Mouse (Mus musculus): ENCODE measurements around the gene Chdh. TPM values are rescaled to one million over a fixed set of nuclear protein-coding genes. Genes with fewer than 3 reads are reported as not detected.

Chdh gene
- 2.0 TPM for polyA plus RNA-seq (2017; shearing (Covaris generic))

DNA sequence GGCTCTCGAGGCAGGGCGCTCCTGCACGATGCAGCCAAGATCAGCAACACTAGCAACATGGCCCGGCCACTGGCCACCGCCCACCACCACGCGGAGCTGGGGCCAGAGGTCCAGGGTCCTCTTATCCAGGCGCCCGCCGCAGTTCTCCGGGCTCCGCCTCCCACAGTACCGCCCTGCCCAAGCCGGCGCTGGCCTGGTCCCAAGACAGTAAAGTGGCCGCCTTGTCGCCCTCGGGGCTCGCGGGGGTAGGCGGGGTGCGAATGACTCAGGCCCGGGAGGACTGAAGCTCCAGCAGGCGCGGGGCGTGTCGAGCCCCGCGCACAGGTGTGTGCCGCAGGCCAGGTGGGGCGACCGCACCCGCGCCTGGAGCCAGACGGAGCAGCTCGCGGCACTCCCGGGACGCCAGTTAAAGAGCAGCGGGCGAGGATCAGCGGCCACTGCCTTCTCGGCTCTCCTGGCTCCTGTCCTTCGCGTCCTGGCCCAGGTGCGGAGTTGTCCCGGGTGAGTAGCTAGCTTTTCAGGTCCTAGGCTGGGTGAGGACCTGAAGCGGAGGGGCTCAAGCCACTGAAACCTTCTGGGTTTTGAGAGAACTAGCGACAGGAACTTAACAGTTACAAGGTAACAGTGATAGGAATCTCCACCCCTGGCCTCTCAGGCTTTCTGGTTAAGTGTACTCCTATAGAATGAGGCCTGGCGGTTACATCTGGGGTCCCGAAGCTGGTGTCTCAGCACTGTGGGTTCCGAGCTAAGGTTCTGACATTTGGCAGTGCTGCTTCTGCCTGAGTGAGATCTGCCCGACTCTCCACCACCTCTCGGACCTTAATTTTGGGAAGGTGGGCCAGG is at the start of gene Chdh, which contains the start of gene Il17rb:
Gene Chdh, plus strand, starts transcription at position 291 of the 843 bp plus-strand sequence.
Gene Il17rb, minus strand, starts transcription at position 164 of the 843 bp plus-strand sequence.

DNA sequence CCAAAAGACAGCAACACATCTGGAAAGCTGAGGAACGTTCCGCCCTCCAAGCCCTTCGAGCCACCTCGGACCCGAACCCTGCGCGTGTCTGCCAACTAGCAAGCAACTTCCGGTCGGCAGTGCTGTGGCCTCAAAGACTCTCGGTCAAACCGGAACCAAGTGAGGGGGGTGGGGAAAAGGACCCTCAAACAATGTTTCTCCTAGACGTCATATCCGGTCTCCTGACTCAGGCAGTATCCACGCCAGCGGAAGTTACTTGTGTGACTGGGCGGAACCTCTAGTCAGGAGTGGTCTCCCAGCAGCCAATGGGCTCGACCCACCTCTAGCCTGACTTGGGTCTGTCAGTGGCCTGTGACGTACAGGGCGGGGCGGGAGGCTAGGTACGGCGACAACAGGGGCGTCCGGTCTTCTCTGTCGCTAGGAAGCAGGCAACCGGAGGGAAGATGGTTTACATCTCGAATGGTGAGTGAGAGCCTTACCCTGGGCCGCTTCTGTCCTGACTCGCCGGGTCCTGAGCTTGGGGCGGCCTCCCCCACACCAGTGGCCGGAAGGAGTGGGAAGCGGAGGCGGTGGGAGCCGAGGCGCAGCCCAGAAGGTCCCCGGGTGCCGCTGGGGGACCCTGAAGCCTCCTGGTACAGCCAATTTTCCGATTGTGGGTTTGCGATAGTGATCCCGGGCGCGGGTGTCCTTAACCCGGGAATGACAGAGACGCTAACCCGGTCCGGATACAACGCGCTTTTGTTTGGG is 40.6 kb upstream of the Chdh start, which contains the start of gene Selenok:
Gene Selenok, plus strand, starts transcription at position 234 of the 747 bp plus-strand sequence.

DNA sequence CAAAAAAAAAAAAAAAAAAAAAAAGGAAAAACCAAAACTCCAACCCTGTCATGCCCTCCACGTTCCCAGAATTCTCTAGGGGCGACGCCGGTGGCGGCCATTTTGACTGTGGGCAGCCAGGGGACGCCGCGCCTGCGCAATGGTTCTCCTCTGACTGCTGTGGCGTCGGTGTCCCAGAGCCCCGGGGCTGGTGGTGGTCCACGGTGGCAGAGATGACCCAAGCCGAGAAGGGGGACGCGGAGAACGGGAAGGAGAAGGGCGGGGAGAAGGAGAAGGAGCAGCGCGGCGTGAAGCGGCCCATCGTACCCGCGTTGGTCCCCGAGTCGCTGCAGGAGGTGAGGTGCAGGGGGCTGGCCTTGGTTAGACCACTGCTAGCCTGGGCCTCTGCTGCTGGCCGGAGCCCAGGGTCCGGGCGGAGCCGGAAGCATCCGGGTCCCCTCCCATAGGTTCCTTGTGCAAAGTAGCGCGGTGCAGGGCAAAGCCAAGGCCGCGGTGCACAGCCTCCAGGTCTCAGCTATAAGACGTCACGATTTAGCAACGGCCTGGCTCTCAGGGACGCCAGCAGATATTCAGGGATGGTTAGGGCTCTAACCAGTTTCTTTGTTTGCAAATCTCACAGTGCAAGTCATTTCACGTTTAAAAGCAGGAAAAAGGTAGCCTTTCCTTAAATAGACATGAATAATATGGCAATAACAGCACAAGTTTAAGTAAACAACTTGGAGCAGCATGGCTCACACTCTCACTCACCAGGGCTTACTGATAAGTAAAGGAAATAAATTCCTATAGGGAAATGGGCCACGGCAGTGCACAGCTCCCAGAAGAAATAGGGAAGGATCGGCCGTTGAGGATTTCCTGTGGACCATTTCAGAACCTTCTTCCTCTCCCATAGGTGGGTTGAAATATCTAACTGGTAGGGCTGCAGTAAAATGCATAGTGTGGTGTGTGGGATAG is 30.3 kb upstream of the Chdh start, which contains the start of gene Actr8:
Gene Actr8, plus strand, starts transcription at position 84 of the 951 bp plus-strand sequence.

Other genes with a start within 250 kb of the Chdh start
- 263 TPM for gene Selenok, start 40.7 kb upstream of the Chdh start, polyA plus RNA-seq (2017; shearing (Covaris generic))
- gene Actr8, start 30.7 kb upstream of the Chdh start, polyA plus RNA-seq (2017; shearing (Covaris generic)), result 65.0 TPM
- gene Il17rb, start 127 bp upstream of the Chdh start, polyA plus RNA-seq (2017; shearing (Covaris generic)), result 2.1 TPM